Mouse (Mus musculus) right cerebral cortex, adult 18-20 months (tissue): Measurements from ENCODE around the gene Lrrc73.
A peak's percentile ranks its signal among the peaks of the same experiment; 100 is the strongest.

Experiments
- DNase-seq: peaks from one replicate; pipeline ENCODE4 v3.0.0; 2022; ENCODE audit warnings: mixed read lengths

Gene Lrrc73

GRCm38 (mm10) chr17:46253452-46254084 is at the start of gene Lrrc73:
TSS of gene Lrrc73 (plus strand) at chr17:46253531.
- DNase-seq: peak; percentile 95

DNA sequence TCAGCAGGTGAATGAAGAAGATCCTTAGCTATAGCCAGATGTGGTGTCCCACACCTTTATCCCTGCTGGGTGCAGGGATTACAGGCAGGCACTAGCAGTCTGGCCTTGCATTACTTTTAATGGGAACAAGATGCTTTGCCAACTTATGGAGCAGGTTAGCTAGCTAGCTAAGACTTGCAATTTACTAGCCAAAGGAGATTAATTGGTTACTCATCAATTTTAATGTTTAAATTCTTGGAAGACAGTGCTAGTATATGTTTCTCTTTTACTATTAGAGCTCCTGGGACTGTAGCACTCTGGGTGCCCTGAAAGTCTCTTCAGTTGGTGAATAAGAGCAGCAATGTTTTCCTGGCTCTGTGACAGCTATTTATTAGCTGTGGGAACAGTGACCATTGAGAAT is 46.7 kb upstream of the Lrrc73 start:
- DNase-seq: no peak

- DNase-seq: no peak
Observed at GRCm38 (mm10) chr17:46210550-46210949, 42.8 kb upstream of the Lrrc73 start.

- DNase-seq: no peak
Observed at GRCm38 (mm10) chr17:46221601-46222000, 31.7 kb upstream of the Lrrc73 start.

GRCm38 (mm10) chr17:46227576-46227975 is 25.8 kb upstream of the Lrrc73 start:
- no peak for DNase-seq

GRCm38 (mm10) chr17:46236067-46236466 is 17.3 kb upstream of the Lrrc73 start:
- no peak for DNase-seq

DNA sequence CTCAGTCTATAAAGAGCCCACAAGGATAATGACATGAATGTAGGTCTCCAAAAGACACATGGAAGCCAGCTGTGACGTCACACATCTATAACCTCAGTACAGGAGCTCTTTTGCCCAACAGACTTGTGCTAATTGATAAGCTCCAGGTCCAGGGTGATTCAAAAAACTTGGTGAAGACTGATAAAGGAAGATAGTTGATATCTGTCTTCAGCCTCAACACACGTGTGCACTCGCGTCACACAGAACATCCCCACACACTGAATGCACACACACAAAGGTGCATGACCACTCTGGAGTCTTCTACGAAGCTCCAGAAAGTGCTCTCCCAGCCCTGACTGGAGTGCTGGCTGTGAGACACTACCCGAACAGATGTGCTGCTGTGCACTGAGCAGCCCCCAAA is 16.3 kb upstream of the Lrrc73 start:
- no peak for DNase-seq

DNA sequence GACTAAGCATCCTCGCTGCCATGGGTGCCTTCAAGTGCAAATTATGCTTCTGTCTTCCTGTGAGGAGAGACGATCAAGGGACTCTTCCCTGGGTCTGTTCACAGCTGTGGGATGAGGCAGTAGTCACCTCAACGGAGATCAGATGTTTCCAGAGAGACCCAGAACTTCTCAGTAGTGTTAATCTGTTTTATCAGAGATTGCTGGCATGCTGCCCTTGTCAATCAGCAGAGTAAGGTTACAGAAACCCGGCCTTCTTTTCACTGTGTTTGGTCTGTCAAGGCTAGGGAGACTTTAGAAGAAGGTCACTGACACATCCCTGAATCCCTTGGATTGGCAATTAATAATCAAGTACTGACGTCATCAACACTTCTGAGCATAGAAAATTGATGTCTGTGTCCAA is 15.9 kb upstream of the Lrrc73 start:
- DNase-seq: no peak

DNA sequence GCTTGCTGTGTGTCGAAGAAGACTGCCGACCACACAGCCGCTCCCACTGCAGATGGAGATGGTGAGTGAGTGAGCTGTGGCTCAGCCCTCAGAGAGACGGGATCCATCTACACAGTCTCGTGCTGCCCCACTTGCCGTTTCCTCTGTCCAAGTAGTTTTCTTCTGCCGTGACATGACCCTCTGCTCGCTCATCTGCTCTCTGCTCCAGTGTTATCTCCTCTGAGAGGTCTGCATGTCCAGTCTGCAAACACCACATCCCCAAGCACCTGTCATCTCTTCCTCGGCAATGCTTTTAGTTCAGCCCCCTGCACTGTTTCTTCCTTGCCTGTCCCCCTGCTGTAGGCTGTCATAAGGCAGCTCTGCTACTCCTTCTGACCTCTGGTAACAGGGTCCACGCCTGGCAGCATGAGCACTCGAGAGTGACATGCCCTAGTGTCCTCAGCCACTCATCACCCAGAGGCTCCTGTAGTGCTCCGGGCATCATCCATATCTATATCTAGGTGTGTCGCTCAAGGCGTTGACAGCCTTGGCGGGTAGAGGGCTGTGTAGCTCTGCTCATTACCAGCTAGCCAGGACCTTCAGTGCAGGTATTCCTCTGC is 13.7 kb upstream of the Lrrc73 start:
- DNase-seq: no peak

DNA sequence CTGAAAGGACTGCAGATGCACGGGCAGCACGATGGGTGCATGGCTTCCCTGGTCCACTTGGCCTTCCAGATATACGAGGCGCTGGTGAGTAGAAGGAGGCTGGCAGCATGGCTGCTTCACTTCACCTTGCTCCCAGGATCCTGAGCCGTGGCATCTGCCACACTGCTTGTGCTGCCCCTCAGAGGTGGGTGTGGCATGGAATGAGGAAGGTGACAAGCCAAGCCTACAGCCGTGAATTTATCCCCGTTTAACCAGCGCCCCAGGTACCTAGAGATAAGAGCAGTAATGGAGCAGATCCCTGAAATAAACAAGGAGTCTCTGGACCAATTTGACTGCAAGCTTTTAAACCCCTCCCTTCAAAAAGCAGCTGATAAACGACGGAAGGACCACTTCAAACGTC is 11.9 kb upstream of the Lrrc73 start:
- DNase-seq: no peak

GRCm38 (mm10) chr17:46242274-46242673 is 11.1 kb upstream of the Lrrc73 start:
- DNase-seq: no peak

- no peak for DNase-seq
Observed at GRCm38 (mm10) chr17:46242993-46243392, 10.3 kb upstream of the Lrrc73 start.

DNA sequence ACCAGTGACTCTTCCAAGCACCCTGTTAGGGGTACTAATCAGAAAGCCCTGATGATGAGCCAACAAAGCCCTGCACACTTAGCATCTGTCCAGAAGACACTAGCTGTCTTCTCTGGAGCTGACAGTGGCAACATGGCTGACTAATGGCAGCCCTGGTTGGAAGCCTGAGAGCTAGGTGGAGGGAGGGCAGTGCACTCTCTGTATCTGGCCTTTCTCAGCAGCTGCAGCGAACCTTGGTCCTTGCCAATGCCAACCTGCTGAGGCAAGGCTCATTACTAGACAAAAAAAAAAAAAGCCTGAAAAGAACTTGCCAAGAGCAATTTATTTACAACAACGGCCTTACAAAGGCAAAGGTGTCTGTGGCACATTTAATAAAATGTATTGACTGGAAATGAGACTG is 9.7 kb upstream of the Lrrc73 start:
- DNase-seq: no peak

DNA sequence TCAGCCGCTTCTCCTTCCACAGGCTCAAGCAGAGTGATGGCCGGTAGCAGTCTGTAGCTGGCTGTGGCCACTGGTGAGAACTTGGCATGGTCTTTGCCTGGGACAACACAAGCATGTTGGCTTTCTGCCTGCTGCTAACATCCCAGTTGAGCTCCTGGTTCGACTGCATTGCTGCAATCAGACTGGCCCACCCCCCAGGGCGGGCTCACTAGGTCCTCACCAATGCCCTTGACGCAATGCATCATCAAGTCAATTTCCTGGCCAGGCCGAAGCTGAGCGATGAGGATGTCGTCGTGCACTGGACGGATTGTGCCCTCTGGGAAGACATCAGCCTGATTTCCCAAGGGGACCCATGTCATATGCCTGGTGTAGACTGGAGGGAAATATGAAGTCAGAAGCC is 8.8 kb upstream of the Lrrc73 start:
- DNase-seq: no peak

DNA sequence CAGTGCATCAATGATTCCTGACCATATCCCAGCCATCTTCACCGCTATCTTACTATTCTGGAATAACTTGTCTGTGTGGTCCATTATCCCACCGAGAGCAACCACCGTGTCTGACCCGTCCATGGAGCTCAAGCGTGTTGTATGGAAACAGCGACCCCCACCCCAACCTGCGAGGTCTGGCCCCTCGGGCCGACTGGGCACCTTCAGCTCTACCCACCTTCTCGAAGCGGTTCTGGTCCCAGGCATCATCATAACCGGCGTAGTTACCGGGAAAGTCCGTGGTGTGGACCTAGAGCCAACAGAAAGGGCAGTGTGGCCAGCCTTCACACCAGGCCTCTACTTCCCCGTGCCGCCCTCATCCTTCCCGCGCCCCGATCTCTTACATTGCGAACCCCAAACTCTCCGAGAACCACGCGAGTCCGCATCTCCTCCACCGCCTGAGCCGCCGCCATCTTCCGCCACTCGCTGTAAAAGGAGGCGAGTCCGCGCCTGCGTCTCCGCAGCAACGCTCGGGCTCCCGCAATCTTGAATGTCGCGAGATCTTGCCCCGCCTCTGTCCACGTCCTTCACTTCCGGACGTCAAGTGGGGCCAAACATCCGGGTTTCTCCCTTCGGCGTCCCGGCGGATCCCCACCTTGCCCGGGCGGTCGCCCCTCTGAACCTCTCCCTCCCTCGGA is 5.7 kb upstream of the Lrrc73 start, which contains the start of the genes Polr1c and Yipf3:
Gene Polr1c, minus strand, starts transcription at position 543 of the 677 bp plus-strand sequence.
Gene Yipf3, plus strand, starts transcription at position 569 of the 677 bp plus-strand sequence.
- DNase-seq: peak; percentile 97

DNA sequence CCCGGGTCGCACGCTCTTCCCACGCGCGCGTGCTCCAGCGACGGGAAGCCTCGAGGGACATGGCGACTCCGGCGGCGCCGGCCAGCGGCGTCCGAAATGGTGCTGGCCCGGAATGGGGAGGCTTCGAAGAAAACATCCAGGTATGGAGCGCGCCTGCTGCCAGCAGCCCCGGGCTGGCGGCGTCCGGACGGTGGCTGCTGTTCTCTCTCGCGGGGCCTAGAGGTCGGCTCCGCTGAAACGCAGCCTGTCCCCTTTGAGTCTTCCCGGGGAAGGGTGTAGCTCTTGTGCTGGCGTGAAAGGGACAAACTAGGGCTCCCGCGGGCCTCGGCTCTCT is 5.2 kb upstream of the Lrrc73 start:
- DNase-seq: no peak

- no peak for DNase-seq
Observed at GRCm38 (mm10) chr17:46251174-46251573, 2.2 kb upstream of the Lrrc73 start.

GRCm38 (mm10) chr17:46252571-46253451 is 520 bp upstream of the Lrrc73 start:
- DNase-seq: no peak

- DNase-seq: peak; percentile 45
Observed at GRCm38 (mm10) chr17:46254106-46254505, 775 bp downstream of the Lrrc73 start.

- DNase-seq: no peak
Observed at GRCm38 (mm10) chr17:46255147-46255546, 1.8 kb downstream of the Lrrc73 start.

- DNase-seq: no peak
Observed at GRCm38 (mm10) chr17:46258279-46259053, 5.1 kb downstream of the Lrrc73 start.

DNA sequence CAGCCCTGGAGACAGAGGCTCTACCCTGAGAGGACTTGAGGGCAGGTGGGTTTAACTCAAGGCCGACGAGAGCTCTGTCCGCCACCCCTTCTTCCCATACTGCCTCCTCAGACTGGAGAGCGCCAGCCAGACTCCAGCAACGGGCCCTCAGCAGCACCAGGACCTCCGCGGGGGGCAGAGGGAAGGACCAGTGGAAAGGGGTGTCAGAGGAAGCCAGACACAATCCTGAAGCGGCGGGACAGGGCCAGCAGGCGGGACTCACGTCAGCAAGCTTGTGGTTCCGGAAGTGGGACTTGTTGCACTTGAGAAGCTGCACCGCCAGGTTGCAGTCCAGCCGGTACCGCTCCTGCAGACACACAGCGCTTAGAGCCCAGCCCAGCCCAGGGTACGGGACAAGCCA is 6.3 kb downstream of the Lrrc73 start:
- DNase-seq: no peak
